Mouse (Mus musculus): ENCODE results near the gene Cmss1. TPM values are rescaled to one million over a fixed set of nuclear protein-coding genes. Genes with fewer than 3 reads are reported as not detected.

Cmss1 gene
- polyA plus RNA-seq, 1 experiment: 6.5 TPM

GRCm38 (mm10) chr16:57502761-57503160 is 103.9 kb downstream of the Cmss1 start:
- H3K4me3 ChIP-seq (ENCODE audit: insufficient read depth, low read length): no peak overlapping the region
- TF ChIP-seq POLR2A (IDR thresholded peaks at IDR 0.05; ENCODE audit: borderline replicate concordance, low read depth, low read length): no peak
- TF ChIP-seq CTCF (IDR thresholded peaks at IDR 0.05; ENCODE audit: low read depth, low read length): no peak
- peaks cover 33% of the 10 kb centered on the region for H3K4me1 ChIP-seq (ENCODE audit: control insufficient read depth, insufficient read depth, low read length)
- H3K27ac ChIP-seq (ENCODE audit: insufficient read depth, low read depth, low read length): peak overlapping the region; percentile 38

GRCm38 (mm10) chr16:57502230-57502629 is 104.4 kb downstream of the Cmss1 start:
- H3K27ac ChIP-seq (ENCODE audit: insufficient read depth, low read depth, low read length): peak overlapping the region; percentile 62
- TF ChIP-seq POLR2A (IDR thresholded peaks at IDR 0.05; ENCODE audit: borderline replicate concordance, low read depth, low read length): no peak
- TF ChIP-seq CTCF (IDR thresholded peaks at IDR 0.05; ENCODE audit: low read depth, low read length): no peak
- no peak overlapping the region for H3K4me3 ChIP-seq (ENCODE audit: insufficient read depth, low read length)
- H3K4me1 ChIP-seq (ENCODE audit: control insufficient read depth, insufficient read depth, low read length): peaks cover 33% of the 10 kb centered on the region

- TF ChIP-seq CTCF (IDR thresholded peaks at IDR 0.05; ENCODE audit: low read depth, low read length) (no peak), POLR2A (IDR thresholded peaks at IDR 0.05; ENCODE audit: borderline replicate concordance, low read depth, low read length) (no peak)
- Histone ChIP-seq H3K27ac (ENCODE audit: insufficient read depth, low read depth, low read length) (peak overlapping the region; percentile 41; the same call in 1 of the 2 replicates), H3K4me3 (ENCODE audit: insufficient read depth, low read length) (no peak overlapping the region), H3K4me1 (ENCODE audit: control insufficient read depth, insufficient read depth, low read length) (peaks cover 33% of the 10 kb centered on the region)
Observed at GRCm38 (mm10) chr16:57500851-57501250, 105.8 kb downstream of the Cmss1 start.

- H3K4me3 ChIP-seq (ENCODE audit: insufficient read depth, low read length): no peak overlapping the region
- H3K4me1 ChIP-seq (ENCODE audit: control insufficient read depth, insufficient read depth, low read length): peaks cover 14% of the 10 kb centered on the region
- no peak for TF ChIP-seq POLR2A (IDR thresholded peaks at IDR 0.05; ENCODE audit: borderline replicate concordance, low read depth, low read length)
- TF ChIP-seq CTCF (IDR thresholded peaks at IDR 0.05; ENCODE audit: low read depth, low read length): no peak
- H3K27ac ChIP-seq (ENCODE audit: insufficient read depth, low read depth, low read length): no peak overlapping the region
Observed at GRCm38 (mm10) chr16:57496437-57497173, 110.1 kb downstream of the Cmss1 start.

GRCm38 (mm10) chr16:57495476-57496203 is 111.0 kb downstream of the Cmss1 start:
- H3K4me1 ChIP-seq (ENCODE audit: control insufficient read depth, insufficient read depth, low read length): peaks cover 8% of the 10 kb centered on the region
- no peak for TF ChIP-seq CTCF (IDR thresholded peaks at IDR 0.05; ENCODE audit: low read depth, low read length)
- TF ChIP-seq POLR2A (IDR thresholded peaks at IDR 0.05; ENCODE audit: borderline replicate concordance, low read depth, low read length): no peak
- no peak overlapping the region for H3K27ac ChIP-seq (ENCODE audit: insufficient read depth, low read depth, low read length)
- no peak overlapping the region for H3K4me3 ChIP-seq (ENCODE audit: insufficient read depth, low read length)

- no peak overlapping the region for H3K4me3 ChIP-seq (ENCODE audit: insufficient read depth, low read length)
- H3K27ac ChIP-seq (ENCODE audit: insufficient read depth, low read depth, low read length): no peak overlapping the region
- TF ChIP-seq CTCF (IDR thresholded peaks at IDR 0.05; ENCODE audit: low read depth, low read length) (no peak), POLR2A (IDR thresholded peaks at IDR 0.05; ENCODE audit: borderline replicate concordance, low read depth, low read length) (no peak)
- H3K4me1 ChIP-seq (ENCODE audit: control insufficient read depth, insufficient read depth, low read length): peaks cover 2% of the 10 kb centered on the region; the same call in 1 of the 2 replicates
Observed at GRCm38 (mm10) chr16:57491853-57492252, 114.8 kb downstream of the Cmss1 start.

GRCm38 (mm10) chr16:57490691-57491090 is 116.0 kb downstream of the Cmss1 start:
- TF ChIP-seq CTCF (IDR thresholded peaks at IDR 0.05; ENCODE audit: low read depth, low read length) (no peak), POLR2A (IDR thresholded peaks at IDR 0.05; ENCODE audit: borderline replicate concordance, low read depth, low read length) (no peak)
- peaks cover 2% of the 10 kb centered on the region; the same call in 1 of the 2 replicates for H3K4me1 ChIP-seq (ENCODE audit: control insufficient read depth, insufficient read depth, low read length)
- H3K4me3 ChIP-seq (ENCODE audit: insufficient read depth, low read length): no peak overlapping the region
- no peak overlapping the region for H3K27ac ChIP-seq (ENCODE audit: insufficient read depth, low read depth, low read length)

GRCm38 (mm10) chr16:57488661-57489060 is 118.0 kb downstream of the Cmss1 start:
- no peak for TF ChIP-seq POLR2A (IDR thresholded peaks at IDR 0.05; ENCODE audit: borderline replicate concordance, low read depth, low read length)
- H3K27ac ChIP-seq (ENCODE audit: insufficient read depth, low read depth, low read length): no peak overlapping the region
- peaks cover 3% of the 10 kb centered on the region; the same call in 1 of the 2 replicates for H3K4me1 ChIP-seq (ENCODE audit: control insufficient read depth, insufficient read depth, low read length)
- no peak overlapping the region for H3K4me3 ChIP-seq (ENCODE audit: insufficient read depth, low read length)

GRCm38 (mm10) chr16:57486266-57486665 is 120.4 kb downstream of the Cmss1 start:
- no peak overlapping the region for H3K4me3 ChIP-seq (ENCODE audit: insufficient read depth, low read length)
- H3K4me1 ChIP-seq (ENCODE audit: control insufficient read depth, insufficient read depth, low read length): peaks cover 14% of the 10 kb centered on the region
- TF ChIP-seq POLR2A (IDR thresholded peaks at IDR 0.05; ENCODE audit: borderline replicate concordance, low read depth, low read length): no peak
- no peak for TF ChIP-seq CTCF (IDR thresholded peaks at IDR 0.05; ENCODE audit: low read depth, low read length)
- no peak overlapping the region for H3K27ac ChIP-seq (ENCODE audit: insufficient read depth, low read depth, low read length)

GRCm38 (mm10) chr16:57485265-57485664 is 121.4 kb downstream of the Cmss1 start:
- H3K4me1 ChIP-seq (ENCODE audit: control insufficient read depth, insufficient read depth, low read length): peaks cover 14% of the 10 kb centered on the region
- no peak overlapping the region for H3K4me3 ChIP-seq (ENCODE audit: insufficient read depth, low read length)
- TF ChIP-seq POLR2A (IDR thresholded peaks at IDR 0.05; ENCODE audit: borderline replicate concordance, low read depth, low read length) (no peak), CTCF (IDR thresholded peaks at IDR 0.05; ENCODE audit: low read depth, low read length) (no peak)
- no peak overlapping the region for H3K27ac ChIP-seq (ENCODE audit: insufficient read depth, low read depth, low read length)

All from bone marrow macrophage, adult 2 months (primary cell).